Mouse (Mus musculus): ENCODE data around the gene Alpk1.

DNA sequence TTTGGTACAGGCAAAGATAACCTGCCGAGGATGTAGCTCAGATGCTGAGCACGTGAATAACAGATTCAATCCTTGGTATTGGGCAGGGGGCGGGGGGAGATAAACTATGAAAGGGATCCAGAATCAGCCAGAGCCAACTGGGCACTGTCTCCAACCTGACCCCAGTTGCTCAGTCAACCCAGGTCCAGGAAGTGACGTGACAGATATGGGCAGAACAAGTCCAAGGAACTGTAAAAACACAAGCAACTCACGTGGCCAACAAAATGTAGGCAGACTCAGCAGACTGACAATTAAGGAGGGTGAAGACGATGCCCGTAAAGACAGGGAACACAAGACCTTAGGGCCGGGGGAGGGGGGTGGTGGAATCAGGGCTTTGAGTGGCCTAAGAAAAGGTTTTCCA lies 17.9 kb downstream of the Alpk1 start:
- TF ChIP-seq CTCF (IDR thresholded peaks at IDR 0.05; ENCODE audit: extremely low read depth, insufficient read depth, insufficient read length, insufficient replicate concordance) (no peak), POLR2A (IDR thresholded peaks at IDR 0.05; ENCODE audit: low read depth, low read length) (no peak)
